Mouse (Mus musculus) limb, embryonic 12.5 days (tissue): Measurements from ENCODE around the gene Ezh1. TPM values are rescaled to one million over a fixed set of nuclear protein-coding genes. Genes with fewer than 3 reads are reported as not detected.

ENCODE experiments used
- polyA plus RNA-seq: library from polyadenylated mRNA; unstranded; fragments of >200 nt; fragmentation: Nextera tagmentation; extraction: Ambion mirVana; gene quantifications from 2 replicates; pipeline ENCODE4 v1.2.1, GENCODE M21; 2016

Ezh1 gene
- polyA plus RNA-seq, 1 experiment from 2014 or later = 14.2 TPM

Other genes starting within 250 kb of the Ezh1 start
- gene Atp6v0a1, start 217.0 kb downstream of the Ezh1 start, polyA plus RNA-seq = 26.9 and 29.4 TPM in 2 replicates
- gene Naglu, start 156.5 kb downstream of the Ezh1 start, polyA plus RNA-seq = 8.0 and 8.1 TPM in 2 replicates
- not detected in 2 replicates for gene Hsd17b1, start 148.1 kb downstream of the Ezh1 start, polyA plus RNA-seq
- gene Coasy, start 143.9 kb downstream of the Ezh1 start, polyA plus RNA-seq = 43.6 and 46.5 TPM in 2 replicates
- gene Mlx, start 139.2 kb downstream of the Ezh1 start, polyA plus RNA-seq = 40.4 and 43.1 TPM in 2 replicates
- 54.3 and 55.7 TPM in 2 replicates for gene Psmc3ip, start 131.0 kb downstream of the Ezh1 start, polyA plus RNA-seq
- 18.8 and 19.1 TPM in 2 replicates for gene Retreg3, start 106.6 kb downstream of the Ezh1 start, polyA plus RNA-seq
- gene Tubg1, start 106.5 kb downstream of the Ezh1 start, polyA plus RNA-seq = 87.6 and 90.7 TPM in 2 replicates
- 6.3 and 6.4 TPM in 2 replicates for gene Tubg2, start 70.6 kb downstream of the Ezh1 start, polyA plus RNA-seq
- gene Cntnap1, start 55.9 kb downstream of the Ezh1 start, polyA plus RNA-seq = 0.24 and 0.27 TPM in 2 replicates
- gene Plekhh3, start 55.1 kb downstream of the Ezh1 start, polyA plus RNA-seq = 5.3 and 7.0 TPM in 2 replicates
- gene Ccr10, start 51.0 kb downstream of the Ezh1 start, polyA plus RNA-seq = 0.24 TPM in 1 of 2 replicates, not detected in the other
- gene Ramp2, start 19.6 kb upstream of the Ezh1 start, polyA plus RNA-seq = 53.0 and 61.5 TPM in 2 replicates
- gene Vps25, start 27.2 kb upstream of the Ezh1 start, polyA plus RNA-seq = 94.1 and 104 TPM in 2 replicates
- gene Wnk4, start 34.1 kb upstream of the Ezh1 start, polyA plus RNA-seq = 9.4 and 12.4 TPM in 2 replicates
- 1.0 and 1.6 TPM in 2 replicates for gene Cntd1, start 52.5 kb upstream of the Ezh1 start, polyA plus RNA-seq
- 193 and 204 TPM in 2 replicates for gene Coa3, start 52.7 kb upstream of the Ezh1 start, polyA plus RNA-seq
- 126 and 129 TPM in 2 replicates for gene Becn1, start 75.8 kb upstream of the Ezh1 start, polyA plus RNA-seq
- 154 and 167 TPM in 2 replicates for gene Psme3, start 89.8 kb upstream of the Ezh1 start, polyA plus RNA-seq
- gene Aoc2, start 98.6 kb upstream of the Ezh1 start, polyA plus RNA-seq = 2.0 and 2.3 TPM in 2 replicates
- 0.05 TPM in 1 of 2 replicates, not detected in the other for gene Aoc3, start 104.1 kb upstream of the Ezh1 start, polyA plus RNA-seq
- not detected in 2 replicates for gene G6pc, start 141.1 kb upstream of the Ezh1 start, polyA plus RNA-seq
- gene Aarsd1, start 191.2 kb upstream of the Ezh1 start, polyA plus RNA-seq = 86.6 and 94.2 TPM in 2 replicates
- 8.2 and 9.8 TPM in 2 replicates for gene Gm27029, start 198.3 kb upstream of the Ezh1 start, polyA plus RNA-seq
- 22.0 and 24.0 TPM in 2 replicates for gene Rundc1, start 198.6 kb upstream of the Ezh1 start, polyA plus RNA-seq
- gene Ptges3l, start 198.9 kb upstream of the Ezh1 start, polyA plus RNA-seq = 7.8 and 9.4 TPM in 2 replicates
- 382 and 394 TPM in 2 replicates for gene Rpl27, start 215.8 kb upstream of the Ezh1 start, polyA plus RNA-seq
- gene Ifi35, start 221.9 kb upstream of the Ezh1 start, polyA plus RNA-seq = 6.3 and 6.6 TPM in 2 replicates
- gene Rnd2, start 238.5 kb upstream of the Ezh1 start, polyA plus RNA-seq = 9.7 and 10.2 TPM in 2 replicates
- 23.2 and 26.7 TPM in 2 replicates for gene Vat1, start 239.8 kb upstream of the Ezh1 start, polyA plus RNA-seq